Mouse (Mus musculus) liver, adult (tissue): Measurements from ENCODE around the gene Ppia.

ENCODE experiments used
- GATA4 ChIP-seq: IDR thresholded peaks from 2 replicates; pipeline ENCODE4 v1.6.1; 2014; ENCODE audit warnings: mild to moderate bottlenecking, low read length; ENCODE audit not compliant: insufficient replicate concordance

Ppia gene

DNA sequence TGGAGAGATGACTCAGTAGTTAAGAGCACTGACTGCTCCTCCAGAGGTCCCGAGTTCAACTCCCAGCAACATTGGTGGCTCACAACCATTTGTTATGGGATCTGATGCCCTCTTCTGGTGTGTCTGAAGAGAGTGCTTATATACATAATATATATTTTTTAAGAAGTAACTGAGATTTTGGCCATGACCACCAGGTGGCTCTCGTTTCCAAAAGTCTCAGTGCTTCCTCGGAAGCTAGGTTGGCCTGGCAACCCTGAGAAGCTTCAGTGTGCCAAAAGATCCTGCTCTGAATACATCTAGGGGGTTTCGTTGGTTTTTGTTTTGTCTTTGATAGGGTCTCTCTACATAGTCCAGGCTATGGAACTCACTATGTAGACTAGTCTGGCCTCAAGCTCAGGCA, 49.9 kb downstream of the Ppia start:
- TF ChIP-seq GATA4 = no peak

- TF ChIP-seq GATA4 = no peak
Observed at GRCm38 (mm10) chr11:6468541-6468940, 53.3 kb downstream of the Ppia start.
